Mouse (Mus musculus): ENCODE measurements around the gene Tfcp2l1.
A peak's percentile ranks its signal among the peaks of the same experiment; 100 is the strongest.

Tfcp2l1 gene

DNA sequence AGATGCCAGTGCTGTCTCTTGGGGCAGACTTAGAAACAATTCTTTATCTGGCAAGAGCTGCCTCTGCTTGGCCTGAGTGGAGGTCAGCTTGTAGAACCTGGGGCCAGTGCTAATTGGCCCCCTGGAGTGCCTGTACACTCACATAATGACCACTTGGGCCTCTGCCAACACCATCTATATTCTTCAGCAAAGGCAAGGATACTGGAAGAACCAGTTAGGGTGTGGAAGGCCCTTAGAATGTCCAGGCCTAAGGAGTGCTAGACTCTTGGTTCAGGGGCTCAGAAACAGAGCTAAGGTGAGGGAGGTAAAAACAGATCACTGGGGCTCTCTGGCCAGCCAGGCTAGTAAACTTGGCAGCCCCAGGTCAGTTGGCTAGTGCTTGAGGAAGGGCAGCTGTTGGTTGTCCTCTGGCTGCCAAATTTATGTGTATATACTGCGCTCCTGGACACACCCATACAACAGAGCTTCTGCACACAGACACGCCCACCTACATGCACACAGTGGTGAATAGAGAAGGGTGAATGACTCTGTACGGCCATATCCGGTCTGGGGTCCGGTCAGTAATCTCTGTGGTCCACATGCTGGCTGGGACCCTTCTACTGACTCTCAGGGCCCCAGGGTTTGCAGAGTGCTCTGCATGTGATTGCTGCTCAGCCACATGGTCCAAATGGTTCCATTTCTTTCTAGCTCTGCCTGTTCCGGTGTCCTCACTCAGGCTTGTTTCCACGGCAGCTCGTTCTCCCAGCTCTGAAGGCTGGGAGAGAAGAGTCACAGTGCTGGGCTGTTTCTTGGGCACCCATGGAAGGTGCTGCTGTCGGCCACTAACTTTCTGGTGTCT, 22.4 kb downstream of the Tfcp2l1 start:
- no peak for DNase-seq (ENCODE audit: inconsistent age in 2 of 2, low spot score in 1 of 2)

DNA sequence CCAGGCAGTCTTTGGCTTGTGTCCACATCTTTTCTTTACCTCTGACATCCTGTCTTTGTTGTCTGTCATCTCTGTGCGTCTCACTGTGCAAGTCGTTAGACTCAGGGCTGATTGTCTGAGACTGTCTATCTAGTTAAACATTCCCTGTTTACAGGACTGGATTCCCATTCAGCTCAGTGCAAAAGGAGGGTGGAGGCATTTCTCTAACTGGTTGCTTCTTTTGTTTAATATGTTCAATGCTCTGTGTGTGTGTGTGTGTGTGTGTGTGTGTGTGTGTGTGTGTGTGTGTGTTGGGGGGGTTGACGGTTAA, 23.0 kb downstream of the Tfcp2l1 start:
- DNase-seq (ENCODE audit: inconsistent age in 2 of 2, low spot score in 1 of 2): no peak

DNA sequence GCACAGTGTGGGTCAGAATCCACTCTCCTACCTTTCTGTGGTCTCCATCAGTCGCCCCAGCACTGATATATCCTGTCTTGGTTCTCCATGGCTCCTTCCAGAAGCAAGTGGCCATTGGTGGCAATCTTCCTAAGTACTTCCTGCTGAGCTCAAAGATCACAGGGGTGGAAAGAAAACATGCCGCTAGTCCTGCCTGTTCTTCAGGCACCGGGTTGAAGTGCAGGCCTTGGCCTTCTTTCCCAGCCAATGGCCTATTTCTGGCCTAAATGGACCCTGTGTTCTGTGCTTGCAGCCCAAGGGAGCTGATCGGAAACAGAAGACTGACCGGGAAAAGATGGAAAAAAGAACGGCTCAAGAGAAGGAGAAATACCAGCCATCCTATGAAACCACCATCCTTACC, 31.0 kb downstream of the Tfcp2l1 start:
- no peak for DNase-seq (ENCODE audit: inconsistent age in 2 of 2, low spot score in 1 of 2)

DNA sequence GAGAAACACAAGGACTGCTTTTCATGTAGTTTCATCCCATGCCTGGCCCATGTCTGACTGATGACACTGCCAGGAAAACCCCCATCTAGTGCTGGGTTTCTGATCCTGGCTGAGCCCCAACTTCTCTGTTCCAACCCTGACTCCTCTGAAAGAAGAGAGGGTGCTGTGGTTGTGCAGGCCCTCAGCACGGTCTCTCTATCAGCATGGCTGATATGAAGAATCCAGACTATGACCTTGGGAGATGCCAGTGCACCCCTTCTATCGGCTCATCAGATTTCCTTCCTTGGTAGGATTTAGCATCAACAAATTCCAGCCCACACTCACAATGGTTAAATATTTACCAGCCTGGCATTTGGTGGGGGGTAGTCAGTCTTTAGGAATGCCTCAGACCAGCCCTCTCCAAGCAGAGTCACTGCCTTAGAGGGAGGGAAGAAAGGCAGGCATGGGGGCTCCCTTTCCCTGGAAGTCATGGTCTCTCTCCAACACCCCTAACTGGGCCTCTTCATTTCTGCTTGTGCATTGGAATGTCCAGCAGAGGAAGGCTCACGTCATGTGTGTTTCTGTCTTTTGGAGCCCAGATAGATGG, 33.2 kb downstream of the Tfcp2l1 start:
- no peak for DNase-seq (ENCODE audit: inconsistent age in 2 of 2, low spot score in 1 of 2)

DNA sequence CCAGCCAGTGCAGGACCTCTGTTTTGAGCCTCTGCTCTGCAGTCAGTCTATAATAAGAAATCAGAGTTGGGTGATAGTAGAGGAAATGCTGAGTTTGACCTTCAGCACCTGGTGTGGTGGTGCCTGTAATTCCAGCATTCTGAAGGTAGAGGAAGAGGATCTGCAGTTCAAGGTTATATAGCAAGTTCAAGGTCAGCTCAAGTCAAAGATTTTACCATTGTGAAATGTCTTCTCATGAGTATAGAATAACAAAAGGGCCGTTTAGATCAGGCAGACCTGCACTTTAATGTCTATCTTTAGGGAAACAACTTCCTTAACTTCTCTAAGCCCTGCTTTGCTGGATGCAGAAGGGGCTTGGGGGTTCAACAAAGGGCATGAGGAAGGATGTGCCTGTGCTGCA, 35.3 kb downstream of the Tfcp2l1 start:
- no peak for DNase-seq (ENCODE audit: inconsistent age in 2 of 2, low spot score in 1 of 2)

DNA sequence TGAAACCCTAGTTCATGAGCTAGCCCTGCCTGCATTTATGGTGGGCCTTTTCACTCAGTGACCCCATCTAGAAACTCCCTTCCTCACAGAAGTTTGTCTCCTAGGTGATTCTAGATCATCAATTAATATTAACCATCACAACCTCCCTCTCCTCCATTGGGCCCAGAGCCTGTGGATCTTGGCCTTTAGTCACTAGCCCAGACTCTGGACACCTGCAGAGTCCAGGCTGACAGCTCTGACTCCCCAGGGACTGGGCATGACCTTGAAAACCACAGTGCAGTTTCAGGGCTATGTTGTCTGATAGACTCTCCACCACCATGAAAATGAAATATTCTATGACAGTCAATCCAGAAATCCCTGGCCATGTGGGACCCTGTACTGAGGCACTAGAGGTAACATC, 39.8 kb downstream of the Tfcp2l1 start:
- DNase-seq (ENCODE audit: inconsistent age in 2 of 2, low spot score in 1 of 2): no peak

DNA sequence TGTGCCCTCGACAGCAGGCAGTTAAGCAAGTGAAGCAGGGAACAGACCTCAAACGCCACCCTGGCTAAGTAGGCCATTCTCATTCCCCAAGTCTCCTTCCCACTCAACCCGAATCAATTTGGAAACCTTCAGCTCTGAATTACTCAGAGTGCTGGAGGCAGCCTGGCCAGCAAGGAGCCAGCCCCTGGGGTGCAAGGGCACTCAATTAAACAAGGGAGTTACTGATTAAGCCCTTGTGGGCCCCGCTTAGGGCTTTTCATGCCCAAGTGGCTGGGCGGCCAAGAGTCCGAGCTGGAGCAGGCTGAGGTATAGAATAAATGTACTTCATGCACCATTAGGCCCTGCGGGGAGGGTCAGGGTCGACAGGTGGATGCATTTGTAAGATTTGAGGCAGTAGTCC, 44.5 kb downstream of the Tfcp2l1 start:
- DNase-seq (ENCODE audit: inconsistent age in 2 of 2, low spot score in 1 of 2): no peak

DNA sequence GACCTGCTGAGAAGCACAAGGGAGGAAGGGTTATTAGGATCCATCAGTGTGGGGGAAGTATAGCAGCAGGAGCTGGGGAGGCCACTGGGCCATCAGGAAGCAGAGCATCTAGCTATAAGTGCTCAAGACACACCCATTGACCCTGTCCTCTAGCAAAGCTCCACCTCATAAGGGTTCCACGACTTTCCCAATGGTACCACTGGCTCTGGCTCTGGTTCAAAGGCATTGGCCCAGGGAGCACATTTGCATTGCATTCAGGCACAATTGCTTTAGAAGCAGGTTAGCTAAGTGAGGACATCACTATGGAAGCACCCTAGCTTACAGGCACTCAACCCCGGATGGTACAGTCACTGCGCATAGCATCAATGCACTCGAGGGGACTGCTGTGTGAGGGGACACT, 46.4 kb downstream of the Tfcp2l1 start:
- DNase-seq (ENCODE audit: inconsistent age in 2 of 2, low spot score in 1 of 2): no peak

DNA sequence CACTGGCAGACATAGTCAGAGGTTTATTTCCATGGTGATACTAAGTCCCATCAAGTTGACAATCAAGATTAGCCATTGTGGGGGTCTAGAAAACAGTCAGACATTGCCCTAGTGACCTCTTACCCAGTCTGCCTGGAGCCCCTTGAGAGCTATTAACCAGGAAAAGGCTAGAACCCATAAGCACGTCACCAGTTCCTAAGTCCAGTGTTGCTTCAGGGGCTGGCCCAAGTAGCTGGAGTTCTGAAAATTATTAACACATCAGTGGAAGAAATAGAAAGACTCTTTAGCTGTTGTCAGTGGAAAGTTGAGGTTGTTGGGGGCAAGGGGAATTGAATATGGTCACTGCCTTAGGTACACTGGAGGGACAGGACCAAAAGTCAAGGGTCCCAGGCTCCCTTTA, 54.2 kb downstream of the Tfcp2l1 start:
- DNase-seq (ENCODE audit: inconsistent age in 2 of 2, low spot score in 1 of 2): no peak

DNA sequence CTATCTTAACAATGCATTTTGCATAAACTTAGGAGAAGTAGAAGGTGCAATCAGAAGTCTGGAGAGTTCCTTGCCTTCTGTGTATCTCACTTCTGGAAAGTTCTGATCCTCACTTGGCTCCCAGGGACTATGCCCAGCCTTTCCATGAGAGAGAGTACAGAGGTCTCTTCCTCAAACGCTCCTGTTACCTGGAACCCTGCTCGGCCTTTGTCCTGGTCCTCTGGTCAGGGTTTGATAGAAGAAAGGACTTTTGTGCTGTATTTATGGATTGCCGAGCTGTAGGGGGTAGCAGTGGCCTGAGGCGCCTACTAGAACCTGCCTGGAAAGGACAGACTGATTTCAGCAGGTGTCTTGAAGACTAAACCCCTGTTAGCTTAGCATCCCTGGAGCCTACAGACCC, 55.9 kb downstream of the Tfcp2l1 start:
- DNase-seq (ENCODE audit: inconsistent age in 2 of 2, low spot score in 1 of 2): no peak

DNA sequence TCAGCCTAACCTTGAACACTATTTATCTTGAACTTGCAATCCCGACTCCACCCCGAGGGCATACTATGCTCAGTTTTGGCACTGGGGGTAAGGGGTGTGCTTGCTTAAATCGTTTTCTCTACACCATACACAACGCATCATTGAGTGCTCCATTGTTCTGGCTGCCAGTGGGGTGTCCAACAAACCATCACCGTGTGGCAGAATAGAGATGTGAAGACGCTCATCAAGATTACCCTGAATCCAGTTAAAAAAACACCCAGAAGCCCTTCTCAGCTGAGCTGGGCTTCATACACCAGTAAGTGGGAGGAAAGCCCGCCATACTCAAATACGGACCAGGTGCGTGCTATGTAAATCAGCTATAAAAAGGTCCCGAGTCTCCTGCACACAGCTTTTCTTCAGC, 60.0 kb downstream of the Tfcp2l1 start:
- no peak for DNase-seq (ENCODE audit: inconsistent age in 2 of 2, low spot score in 1 of 2)

DNA sequence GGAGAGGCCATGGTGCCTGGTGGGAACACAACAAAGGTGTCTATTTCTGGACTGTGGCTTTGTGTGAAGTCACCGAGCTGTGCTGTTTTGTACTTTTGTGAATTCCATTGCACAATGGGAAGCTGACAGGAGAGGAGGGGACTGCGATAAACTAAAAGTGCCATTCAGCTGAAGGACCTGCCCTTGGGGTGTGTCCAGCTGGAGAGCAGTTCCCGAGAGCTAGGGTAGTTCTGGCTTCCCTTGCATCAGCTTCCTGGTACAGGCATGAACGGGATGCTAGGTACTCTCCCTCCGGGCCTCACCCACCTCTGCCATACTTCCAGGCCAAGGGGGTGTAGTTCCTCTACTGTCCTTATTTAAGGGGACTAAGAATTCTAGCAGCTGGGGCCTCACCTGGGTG, 62.1 kb downstream of the Tfcp2l1 start:
- peak in 1 of 2 experiments; percentile 46 for DNase-seq (ENCODE audit: inconsistent age in 2 of 2, low spot score in 1 of 2)

DNA sequence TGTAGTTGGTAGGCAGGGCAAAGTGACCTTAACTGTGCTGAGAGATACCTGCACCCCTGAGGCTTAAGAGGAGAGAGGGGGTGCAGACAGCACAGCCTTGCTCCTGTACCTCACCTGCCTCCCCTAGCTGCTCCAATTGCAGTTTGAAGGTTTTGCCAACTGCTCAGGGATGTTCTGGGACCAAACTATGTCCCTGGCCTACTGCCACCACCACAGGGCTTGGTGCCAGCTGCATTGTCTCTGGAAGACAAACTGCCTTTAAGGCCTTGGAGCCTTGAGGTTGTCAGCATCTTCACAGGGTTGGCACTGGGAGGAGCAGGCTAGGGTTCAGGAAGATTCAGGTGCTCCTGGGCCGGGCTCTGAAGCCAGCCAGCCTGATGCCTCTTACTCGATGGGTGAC, 66.7 kb downstream of the Tfcp2l1 start:
- peak; percentile 72 to 92 for DNase-seq (ENCODE audit: inconsistent age in 2 of 2, low spot score in 1 of 2)

DNA sequence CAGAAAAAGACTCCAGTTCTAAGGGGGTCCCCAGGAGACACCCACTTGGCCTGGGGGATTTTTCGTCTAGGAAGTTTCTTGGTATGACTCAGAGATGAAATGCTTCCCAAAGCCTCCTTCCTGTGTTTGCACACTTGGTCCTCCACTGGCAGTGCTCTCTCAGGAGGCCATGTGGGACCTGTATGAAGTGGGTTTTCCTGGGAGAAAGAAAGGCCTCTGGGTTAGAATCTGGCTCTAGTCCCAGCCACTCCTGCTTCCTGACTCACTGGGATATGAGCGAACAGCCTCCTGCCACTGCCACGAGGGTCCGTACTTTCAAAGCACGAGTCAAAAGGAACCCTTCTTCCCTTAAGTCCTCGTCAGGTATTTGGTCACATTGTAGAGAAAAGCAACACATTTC, 70.2 kb downstream of the Tfcp2l1 start:
- DNase-seq (ENCODE audit: inconsistent age in 2 of 2, low spot score in 1 of 2): no peak

DNA sequence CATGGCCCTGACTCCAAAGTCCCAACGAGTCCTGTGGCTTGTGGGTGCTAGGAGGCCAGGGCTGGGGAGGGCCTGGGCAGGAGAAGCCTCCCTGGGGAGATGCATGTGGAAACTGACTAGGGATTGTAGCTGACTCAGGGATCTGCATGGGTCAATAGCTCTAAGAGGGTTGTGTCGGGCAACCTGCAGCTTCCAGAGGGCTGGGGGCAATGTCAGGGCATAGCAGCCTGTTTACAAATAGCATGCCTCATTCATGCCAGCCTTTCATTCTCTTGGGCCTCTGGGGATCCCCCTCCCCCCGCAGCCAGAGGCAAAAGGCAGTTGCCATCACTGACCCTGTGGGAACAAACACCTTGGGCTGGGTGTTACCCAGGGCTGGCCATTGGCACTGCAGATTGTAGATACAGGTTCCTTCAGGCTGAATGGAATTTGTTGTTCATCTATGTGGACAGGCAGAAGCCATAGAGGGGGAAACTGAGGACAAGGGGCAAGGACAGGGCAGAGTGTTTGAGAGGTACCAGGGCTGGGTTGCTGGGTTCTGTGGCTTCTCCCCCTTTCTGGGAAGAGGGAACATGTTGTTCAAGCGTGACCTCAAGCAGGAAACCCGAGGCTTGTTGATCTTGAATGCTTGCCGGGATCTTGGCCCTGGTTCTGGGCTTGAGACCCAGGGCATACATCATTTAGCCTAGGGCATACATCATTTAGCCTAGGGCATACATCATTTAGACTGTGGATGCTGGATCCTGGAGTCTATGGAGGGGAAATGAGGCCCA, 71.6 kb downstream of the Tfcp2l1 start:
- DNase-seq (ENCODE audit: inconsistent age in 2 of 2, low spot score in 1 of 2): no peak

DNA sequence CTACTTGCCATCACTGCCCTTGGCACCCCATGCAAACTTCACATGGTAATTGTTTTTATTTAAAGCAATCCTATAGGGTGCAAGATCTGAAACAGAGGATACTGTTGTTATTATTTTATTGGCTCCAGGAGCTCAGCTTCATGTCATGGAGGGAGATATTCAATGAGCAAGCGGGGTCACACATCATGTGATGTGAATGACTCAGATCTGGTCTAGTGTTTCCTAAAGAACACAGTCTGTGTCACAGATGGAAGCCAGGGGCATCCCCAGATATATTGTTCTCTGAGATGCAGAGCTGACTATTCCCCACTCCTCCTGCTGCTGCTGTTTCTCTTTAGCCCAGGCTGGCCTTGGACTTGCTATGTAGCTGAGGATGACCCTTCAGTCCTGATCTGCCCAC, 72.2 kb downstream of the Tfcp2l1 start:
- DNase-seq (ENCODE audit: inconsistent age in 2 of 2, low spot score in 1 of 2): no peak

DNA sequence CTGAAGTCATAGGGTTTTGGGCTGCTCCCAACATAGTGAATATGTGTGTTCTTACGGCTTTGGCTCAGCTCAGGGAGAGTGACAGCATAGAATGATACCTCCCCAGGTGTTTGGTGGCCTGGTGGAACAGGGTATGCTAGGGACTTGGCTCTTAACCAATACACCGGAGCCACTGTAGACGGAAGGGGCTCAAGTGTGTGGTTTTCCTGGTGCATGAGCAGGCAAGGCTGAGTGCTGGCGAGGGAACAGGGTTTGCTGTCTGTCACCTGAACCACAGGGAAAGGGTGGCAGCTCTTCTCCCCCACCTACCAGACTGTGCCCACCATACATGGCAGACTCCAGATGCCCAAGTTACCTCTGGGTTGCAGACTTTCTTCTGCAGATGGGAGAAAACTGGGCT, 83.9 kb downstream of the Tfcp2l1 start:
- no peak for DNase-seq (ENCODE audit: inconsistent age in 2 of 2, low spot score in 1 of 2)

DNA sequence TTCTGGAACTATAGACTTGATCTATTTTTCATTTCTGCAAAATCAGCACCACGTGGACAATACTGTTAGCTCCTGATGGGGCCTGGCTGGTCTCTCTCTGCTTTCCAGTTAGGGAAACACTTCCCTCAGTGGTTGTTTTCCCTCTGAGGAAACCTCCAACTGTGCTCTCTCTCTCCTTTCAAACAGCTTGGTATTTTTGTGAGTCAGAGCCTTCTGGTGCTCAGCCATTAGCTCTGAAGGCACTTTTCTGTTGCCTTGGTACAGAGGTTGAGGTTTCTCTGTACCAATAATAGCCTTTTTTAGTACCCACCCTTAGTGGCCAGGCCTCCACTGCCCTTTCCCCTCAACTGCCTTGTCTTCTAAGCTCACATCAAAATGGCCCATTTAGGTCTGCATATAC, 88.5 kb downstream of the Tfcp2l1 start:
- no peak for DNase-seq (ENCODE audit: inconsistent age in 2 of 2, low spot score in 1 of 2)

DNA sequence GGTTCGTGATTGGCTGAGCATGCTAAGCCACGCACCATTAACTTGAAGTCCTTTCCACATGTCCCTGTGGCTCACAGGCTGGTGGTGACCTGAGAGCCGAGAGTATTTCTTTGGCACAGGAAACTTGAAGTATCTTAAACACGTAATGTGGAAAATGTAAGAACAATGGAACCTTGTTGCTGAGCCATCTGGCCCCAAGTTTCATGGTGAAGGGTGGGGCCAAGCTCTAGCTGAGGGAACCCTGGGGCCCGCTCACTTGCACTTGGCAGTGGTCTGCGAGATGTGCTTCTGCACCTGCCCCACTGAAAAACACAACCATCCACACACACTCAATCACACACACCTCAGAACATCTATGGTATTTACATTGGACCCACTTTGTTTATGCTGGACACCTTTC, 90.3 kb downstream of the Tfcp2l1 start:
- no peak for DNase-seq (ENCODE audit: inconsistent age in 2 of 2, low spot score in 1 of 2)

DNA sequence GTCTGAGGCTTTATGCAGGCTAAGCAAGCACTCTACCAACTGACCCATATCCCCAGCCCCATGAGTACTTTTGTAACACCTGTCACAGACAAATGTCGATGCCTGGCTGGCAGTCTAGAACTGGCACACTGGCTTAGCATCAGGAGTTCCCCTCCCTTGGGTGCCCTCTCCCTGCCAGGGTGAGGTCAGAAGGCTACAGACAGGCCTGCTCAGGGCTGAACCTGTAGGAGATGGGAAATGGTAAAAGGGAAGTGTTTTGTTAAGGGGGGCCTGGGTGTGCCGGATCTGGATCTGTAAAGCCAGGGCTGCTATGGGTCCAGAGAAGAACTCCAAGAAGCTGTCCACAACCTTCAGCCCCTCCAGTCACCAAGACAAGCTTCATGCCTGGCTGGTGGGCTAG, 92.0 kb downstream of the Tfcp2l1 start:
- no peak for DNase-seq (ENCODE audit: inconsistent age in 2 of 2, low spot score in 1 of 2)

DNA sequence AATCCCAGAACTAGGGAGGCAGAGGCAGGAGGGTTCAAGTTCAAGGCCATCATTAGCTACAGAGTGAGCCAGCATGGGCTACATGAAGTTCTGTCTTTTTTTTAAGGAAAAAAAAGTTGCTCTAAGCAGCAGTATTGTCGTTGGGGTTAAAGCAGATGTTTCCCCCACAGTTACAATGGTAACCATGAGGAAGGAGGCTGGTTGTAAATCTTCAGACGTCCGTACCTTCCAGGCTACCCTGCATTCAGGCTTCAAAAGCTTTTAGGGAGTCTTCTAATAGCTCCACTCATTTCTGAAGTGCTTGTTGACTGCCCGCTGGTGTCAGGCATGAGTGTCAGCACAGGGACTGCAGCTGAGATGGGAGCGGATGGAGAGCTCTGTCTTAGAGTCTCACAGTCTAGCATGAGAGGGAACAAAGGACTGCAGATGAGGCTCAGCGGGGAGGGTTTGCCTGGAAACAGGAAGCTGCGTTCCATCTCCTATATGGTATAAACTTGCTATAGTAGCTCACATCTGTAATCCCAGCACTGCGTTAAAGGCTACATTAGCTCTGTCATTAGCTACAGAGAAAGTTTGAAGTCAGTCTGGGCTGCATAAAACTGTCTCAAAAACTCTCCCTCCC, 92.8 kb downstream of the Tfcp2l1 start:
- DNase-seq (ENCODE audit: inconsistent age in 2 of 2, low spot score in 1 of 2): no peak

DNA sequence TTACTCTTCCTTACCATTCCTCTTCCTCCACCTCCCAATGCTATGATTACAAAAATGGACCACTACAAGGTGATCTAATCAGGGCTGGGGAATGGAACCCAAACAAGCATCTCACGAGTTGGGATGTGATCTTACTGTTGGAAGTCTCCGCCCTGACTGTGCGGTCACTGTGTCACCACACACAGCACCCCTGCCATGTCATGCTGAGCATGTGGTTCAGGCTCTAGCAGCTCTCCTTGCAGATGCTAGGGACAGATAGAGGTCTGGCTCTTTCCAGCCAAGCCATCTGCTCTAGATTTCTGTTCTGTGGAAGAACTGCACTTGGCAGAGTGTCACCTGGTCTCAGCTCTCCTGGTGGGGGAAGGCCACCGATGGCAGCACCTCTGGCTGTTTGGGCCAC, 99.3 kb downstream of the Tfcp2l1 start:
- DNase-seq (ENCODE audit: inconsistent age in 2 of 2, low spot score in 1 of 2): no peak

Data from adrenal gland, adult (tissue).